Mouse (Mus musculus) stomach, embryonic 14.5 days (tissue): ENCODE results near the gene Catsper1. TPM values are rescaled to one million over a fixed set of nuclear protein-coding genes. Genes with fewer than 3 reads are reported as not detected.

Experiments used
- ATAC-seq: fragments of 200-750 bp; cut with Nextera tagmentation; 2 replicates; pipeline ENCODE4 v1.8.0; 2017; ENCODE audit warnings: low read depth, moderate TSS enrichment; ENCODE audit not compliant: insufficient number of reproducible peaks, insufficient read depth, low FRiP score
- H3K27ac ChIP-seq: fragments of 300-500 bp; sonication (generic); 2 replicates; pipeline ENCODE4 v1.5.1; 2014; ENCODE audit warnings: mild to moderate bottlenecking, low read length, moderate library complexity, mixed read lengths
- H3K27me3 ChIP-seq: fragments of 300-500 bp; sonication (generic); 2 replicates; pipeline ENCODE4 v1.6.1; 2014; ENCODE audit warnings: low read length, control low read depth, mixed read lengths; ENCODE audit not compliant: control insufficient read depth, insufficient read depth
- H3K36me3 ChIP-seq: fragments of 300-500 bp; sonication (generic); 2 replicates; pipeline ENCODE4 v1.6.1; 2014; ENCODE audit warnings: mild to moderate bottlenecking, control low read depth, low read length, moderate library complexity, mixed read lengths; ENCODE audit not compliant: control insufficient read depth, insufficient read depth
- H3K4me1 ChIP-seq: fragments of 300-500 bp; sonication (generic); 2 replicates; pipeline ENCODE4 v1.6.1; 2014; ENCODE audit warnings: low read length, control low read depth, mixed read lengths; ENCODE audit not compliant: control insufficient read depth, insufficient read depth
- H3K4me2 ChIP-seq: fragments of 300-500 bp; sonication (generic); replicated peaks from 2 replicates; pipeline ENCODE4 v1.6.1; 2014; ENCODE audit warnings: low read depth, low read length, control low read depth
- H3K4me3 ChIP-seq: fragments of 300-500 bp; sonication (generic); 2 replicates; pipeline ENCODE4 v1.5.1; 2014; ENCODE audit warnings: low read depth, low read length, control low read depth
- H3K9ac ChIP-seq: fragments of 300-500 bp; sonication (generic); replicated peaks from 2 replicates; pipeline ENCODE4 v1.6.1; 2014; ENCODE audit warnings: low read depth, mild to moderate bottlenecking, control low read depth, low read length, moderate library complexity, mixed read lengths
- H3K9me3 ChIP-seq: fragments of 300-500 bp; sonication (generic); 2 replicates; pipeline ENCODE4 v1.6.1; 2016; ENCODE audit warnings: low read depth, low read length, control low read depth; ENCODE audit not compliant: control insufficient read depth
- WGBS: fragments of 180-500 bp; shearing (Covaris S2); extraction: QIAGEN DNeasy Blood & Tissue Kit; methylation state at CpG from one replicate; pipeline ENCODE4 v1.1.7; 2014; 5-methylcytosine and 5-hydroxymethylcytosine counted together
- polyA plus RNA-seq: library from polyadenylated mRNA; unstranded; fragments of >200 nt; fragmentation: Nextera tagmentation; extraction: Ambion mirVana; gene quantifications from 2 replicates; pipeline ENCODE4 v1.2.1, GENCODE M21; 2014

The Catsper1 gene
- polyA plus RNA-seq, 1 experiment from 2014 or later: not detected

GRCm38 (mm10) chr19:5306968-5307734 is 28.4 kb upstream of the Catsper1 start:
- Histone ChIP-seq H3K27me3 (no peaks in the 10 kb centered on the region), H3K4me3 (peak overlapping the region; percentile 22), H3K9me3 (no peaks in the 10 kb centered on the region; the same call in 1 of the 2 replicates), H3K4me1 (0 out of 2 replicates have a peak, but pooled peaks cover 3% of the 10 kb centered on the region), H3K9ac (no peak overlapping the region), H3K4me2 (peak overlapping the region; percentile 37), H3K36me3 (no peaks in the 10 kb centered on the region), H3K27ac (no peak overlapping the region)
- 42% methylated on average over 98 of the region's 98 CpGs for whole genome bisulfite sequencing
- 0 out of 2 replicates have a peak, but pooled peaks have one; percentile 40 for ATAC-seq

- no peaks in the 10 kb centered on the region; the same call in 1 of the 2 replicates for H3K9me3 ChIP-seq
- H3K27me3 ChIP-seq: no peaks in the 10 kb centered on the region
- ATAC-seq: no peak
- no peak overlapping the region for H3K27ac ChIP-seq
- H3K4me3 ChIP-seq: no peak overlapping the region
- H3K4me1 ChIP-seq: 0 out of 2 replicates have a peak, but pooled peaks cover 3% of the 10 kb centered on the region
- WGBS: 82% methylated on average over 7 of the region's 7 CpGs
- H3K9ac ChIP-seq: no peak overlapping the region
- H3K36me3 ChIP-seq: no peaks in the 10 kb centered on the region
- H3K4me2 ChIP-seq: no peak overlapping the region
Observed at GRCm38 (mm10) chr19:5309025-5309424, 26.5 kb upstream of the Catsper1 start.

- Histone ChIP-seq H3K9me3 (no peaks in the 10 kb centered on the region; the same call in 1 of the 2 replicates), H3K4me3 (no peak overlapping the region), H3K27me3 (no peaks in the 10 kb centered on the region), H3K9ac (no peak overlapping the region), H3K4me1 (no peaks in the 10 kb centered on the region), H3K36me3 (no peaks in the 10 kb centered on the region), H3K4me2 (no peak overlapping the region), H3K27ac (no peak overlapping the region)
- WGBS: 84% methylated on average over 8 of the region's 8 CpGs
- no peak for ATAC-seq
Observed at GRCm38 (mm10) chr19:5313189-5313588, 22.4 kb upstream of the Catsper1 start.

GRCm38 (mm10) chr19:5323801-5324200 is 11.7 kb upstream of the Catsper1 start:
- H3K9me3 ChIP-seq: no peaks in the 10 kb centered on the region
- 0 out of 2 replicates have a peak, but pooled peaks cover 3% of the 10 kb centered on the region for H3K4me1 ChIP-seq
- H3K27ac ChIP-seq: no peak overlapping the region
- no peak overlapping the region for H3K4me3 ChIP-seq
- no peaks in the 10 kb centered on the region for H3K36me3 ChIP-seq
- H3K9ac ChIP-seq: no peak overlapping the region
- no peak overlapping the region for H3K4me2 ChIP-seq
- ATAC-seq: no peak
- 51% methylated on average over 17 of the region's 17 CpGs for WGBS
- H3K27me3 ChIP-seq: no peaks in the 10 kb centered on the region

GRCm38 (mm10) chr19:5327970-5328369 is 7.6 kb upstream of the Catsper1 start:
- Histone ChIP-seq H3K4me3 (no peak overlapping the region), H3K9me3 (no peaks in the 10 kb centered on the region), H3K4me2 (no peak overlapping the region), H3K27ac (no peak overlapping the region), H3K9ac (no peak overlapping the region), H3K27me3 (no peaks in the 10 kb centered on the region), H3K4me1 (0 out of 2 replicates have a peak, but pooled peaks cover 3% of the 10 kb centered on the region), H3K36me3 (no peaks in the 10 kb centered on the region)
- whole genome bisulfite sequencing: 68% methylated on average over 19 of the region's 19 CpGs
- no peak for ATAC-seq

- H3K27ac ChIP-seq: no peak overlapping the region
- no peaks in the 10 kb centered on the region for H3K27me3 ChIP-seq
- H3K9ac ChIP-seq: no peak overlapping the region
- no peak overlapping the region for H3K4me3 ChIP-seq
- no peaks in the 10 kb centered on the region for H3K4me1 ChIP-seq
- no peaks in the 10 kb centered on the region for H3K36me3 ChIP-seq
- WGBS: 65% methylated on average over 5 of the region's 5 CpGs
- H3K9me3 ChIP-seq: no peaks in the 10 kb centered on the region
- no peak for ATAC-seq
- H3K4me2 ChIP-seq: no peak overlapping the region
Observed at GRCm38 (mm10) chr19:5334741-5335140, 800 bp upstream of the Catsper1 start.

- ATAC-seq: no peak
- no peak overlapping the region for H3K4me2 ChIP-seq
- H3K9me3 ChIP-seq: no peaks in the 10 kb centered on the region
- H3K4me1 ChIP-seq: no peaks in the 10 kb centered on the region
- H3K27ac ChIP-seq: no peak overlapping the region
- 18% methylated on average over 5 of the region's 5 CpGs for WGBS
- no peaks in the 10 kb centered on the region for H3K36me3 ChIP-seq
- no peak overlapping the region for H3K4me3 ChIP-seq
- H3K27me3 ChIP-seq: no peaks in the 10 kb centered on the region
- no peak overlapping the region for H3K9ac ChIP-seq
Observed at GRCm38 (mm10) chr19:5337975-5338374, 2.4 kb downstream of the Catsper1 start.

GRCm38 (mm10) chr19:5341360-5341759 is 5.8 kb downstream of the Catsper1 start:
- WGBS: 87% methylated on average over 7 of the region's 7 CpGs
- no peak overlapping the region for H3K27ac ChIP-seq
- ATAC-seq: no peak
- no peaks in the 10 kb centered on the region for H3K4me1 ChIP-seq
- no peak overlapping the region for H3K4me2 ChIP-seq
- H3K4me3 ChIP-seq: no peak overlapping the region
- no peaks in the 10 kb centered on the region for H3K27me3 ChIP-seq
- no peaks in the 10 kb centered on the region for H3K36me3 ChIP-seq
- H3K9me3 ChIP-seq: no peaks in the 10 kb centered on the region
- no peak overlapping the region for H3K9ac ChIP-seq
